Mouse (Mus musculus) liver, embryonic 14.5 days (tissue): ENCODE measurements at regions not wholly inside any gene's neighbourhood (a gene's known extent, or its start where the extent isn't known, plus 50 kb on each side); places are given as distances from the start of the nearest gene placed in this dataset.

Source experiments
- ATAC-seq: fragments of 200-750 bp; cut with Nextera tagmentation; 2 replicates; pipeline ENCODE4 v1.8.0; 2017; ENCODE audit warnings: moderate number of reproducible peaks, mild to moderate bottlenecking, moderate library complexity; ENCODE audit not compliant: insufficient read depth
- DNase-seq, 3 experiments: peaks; one replicate each; pipeline ENCODE4 v3.0.0-alpha.2; 2012 to 2013; ENCODE audit warnings: low read depth in 3 of 3, low spot score in 3 of 3
- H3K27ac ChIP-seq: fragments of 300-500 bp; sonication (generic); 2 replicates; pipeline ENCODE4 v1.5.1; 2014; ENCODE audit warnings: moderate library complexity, mild to moderate bottlenecking, control low read depth, inconsistent platforms
- H3K27me3 ChIP-seq: fragments of 300-500 bp; sonication (generic); 2 replicates; pipeline ENCODE4 v1.6.1; 2014; ENCODE audit warnings: mild to moderate bottlenecking, low read length, moderate library complexity; ENCODE audit not compliant: control insufficient read depth, insufficient read depth
- H3K36me3 ChIP-seq: fragments of 300-500 bp; sonication (generic); replicated peaks from 2 replicates; pipeline ENCODE4 v1.6.1; 2014; ENCODE audit warnings: low read depth; ENCODE audit not compliant: control insufficient read depth, insufficient read depth
- H3K4me1 ChIP-seq, 2 experiments: fragments of 200-500 bp in 1 of 2; fragments of 300-500 bp in 1 of 2; sonication (generic) in 1 of 2; replicated peaks; 2 replicates each; pipeline ENCODE4 v1.6.1; 2012 to 2014; ENCODE audit warnings: antibody characterized with exemption in 1 of 2, inconsistent platforms in 1 of 2, low read length in 1 of 2; ENCODE audit not compliant: control insufficient read depth in 2 of 2, insufficient read depth in 2 of 2
- H3K4me2 ChIP-seq: fragments of 300-500 bp; sonication (generic); 2 replicates; pipeline ENCODE4 v1.6.1; 2014; ENCODE audit warnings: low read depth, mild to moderate bottlenecking, control low read depth, moderate library complexity
- H3K4me3 ChIP-seq, 2 experiments: fragments of 200-500 bp in 1 of 2; fragments of 300-500 bp in 1 of 2; sonication (generic) in 1 of 2; 2 replicates each; pipeline ENCODE4 v1.5.1; 2012 to 2014; ENCODE audit warnings: low read depth in 2 of 2, low read length in 2 of 2, mild to moderate bottlenecking in 2 of 2, control low read depth in 1 of 2, inconsistent platforms in 1 of 2, moderate library complexity in 1 of 2; ENCODE audit not compliant: insufficient read depth in 1 of 2
- H3K9ac ChIP-seq: fragments of 300-500 bp; sonication (generic); replicated peaks from 2 replicates; pipeline ENCODE4 v1.6.1; 2014; ENCODE audit warnings: mild to moderate bottlenecking, control low read depth, moderate library complexity
- H3K9me3 ChIP-seq: fragments of 300-500 bp; sonication (generic); 2 replicates; pipeline ENCODE4 v1.6.1; 2016; ENCODE audit warnings: low read length, mixed read lengths; ENCODE audit not compliant: control insufficient read depth
- CTCF ChIP-seq: IDR thresholded peaks from 2 replicates; pipeline ENCODE4 v1.5.1; 2016; ENCODE audit warnings: antibody characterized with exemption, low read depth, control low read depth
- EP300 ChIP-seq: IDR thresholded peaks from 2 replicates; pipeline ENCODE4 v1.6.1; 2016; ENCODE audit warnings: antibody characterized with exemption, low read depth
- WGBS: fragments of 180-500 bp; shearing (Covaris S2); extraction: QIAGEN DNeasy Blood & Tissue Kit; methylation state at CpG from one replicate; pipeline ENCODE4 v1.1.7; 2014; ENCODE audit not compliant: insufficient replicate concordance; 5-methylcytosine and 5-hydroxymethylcytosine counted together

DNA sequence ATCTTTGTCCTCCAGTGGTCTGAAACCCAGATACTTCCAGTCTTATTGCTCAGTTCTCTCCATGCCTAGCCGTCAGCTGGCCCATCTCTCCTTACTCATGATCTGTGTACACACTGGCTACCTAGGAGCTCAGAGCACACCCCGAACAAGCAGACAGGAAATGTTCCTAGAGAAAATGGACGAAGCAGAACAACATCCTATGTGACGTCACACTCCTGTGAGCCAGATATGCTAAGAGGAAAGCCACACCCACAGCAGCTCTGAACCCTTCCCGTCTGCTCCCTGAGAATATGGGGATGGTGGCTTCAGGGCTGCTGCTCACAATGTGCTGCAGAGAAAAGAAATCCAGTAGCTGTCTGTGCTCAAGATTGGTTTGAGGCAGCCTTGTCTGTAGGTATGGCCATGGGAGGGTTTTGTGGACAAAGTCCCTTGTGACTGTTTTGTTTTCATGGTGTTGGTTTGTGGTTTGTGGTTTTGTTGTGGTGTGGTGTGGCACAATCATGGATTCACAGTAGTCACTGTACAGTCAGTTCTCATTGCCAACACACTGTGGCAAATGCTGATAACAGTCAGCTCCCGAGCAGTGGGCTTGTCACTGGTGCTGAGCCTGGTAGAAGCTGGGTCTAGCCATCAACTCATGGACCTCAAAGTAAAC is 57.4 kb upstream of the Insig1 start:
- no peak for ATAC-seq
- no peak overlapping the region for H3K4me2 ChIP-seq
- no peaks in the 10 kb centered on the region for H3K9me3 ChIP-seq
- H3K4me1 ChIP-seq, result peaks cover 0 to 8% of the 10 kb centered on the region in 2 experiments; a peak in 3 of 4 replicates
- no peaks in the 10 kb centered on the region for H3K27me3 ChIP-seq
- TF ChIP-seq CTCF (no peak), EP300 (no peak)
- H3K4me3 ChIP-seq, result no peak overlapping the region
- WGBS, result 15% methylated on average over 6 of the region's 6 CpGs
- DNase-seq, result no peak
- no peak overlapping the region for H3K9ac ChIP-seq
- H3K36me3 ChIP-seq, result no peaks in the 10 kb centered on the region
- no peak overlapping the region for H3K27ac ChIP-seq

DNA sequence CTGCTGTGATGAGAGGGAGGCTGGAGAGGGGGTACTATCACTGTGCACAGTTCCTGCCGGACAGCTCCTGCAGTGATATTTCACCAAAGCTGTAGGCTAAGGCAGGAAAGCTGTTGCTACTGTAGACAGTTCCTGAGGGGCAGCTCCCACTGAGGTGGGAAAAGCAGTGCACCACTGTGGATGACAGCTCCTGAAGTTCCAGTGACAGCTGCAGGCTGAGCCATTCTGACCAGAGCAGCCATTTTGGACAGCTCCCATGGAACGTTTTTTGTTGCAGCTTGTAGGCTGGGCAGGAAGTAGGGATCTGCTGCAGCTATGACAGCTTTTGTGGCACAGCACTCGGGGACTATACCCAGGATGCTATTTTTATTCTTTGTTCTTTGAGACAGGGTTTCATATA is 51.3 kb upstream of the Insig1 start:
- DNase-seq (no peak), ATAC-seq (no peak)
- no peak overlapping the region for H3K9ac ChIP-seq
- H3K9me3 ChIP-seq, result no peaks in the 10 kb centered on the region
- no peaks in the 10 kb centered on the region for H3K4me1 ChIP-seq
- no peaks in the 10 kb centered on the region for H3K36me3 ChIP-seq
- no peak overlapping the region for H3K4me2 ChIP-seq
- H3K27ac ChIP-seq, result no peak overlapping the region
- no peaks in the 10 kb centered on the region for H3K27me3 ChIP-seq
- no peak overlapping the region for H3K4me3 ChIP-seq
- TF ChIP-seq EP300 (no peak), CTCF (no peak)
- 23% methylated on average over 3 of the region's 3 CpGs for WGBS
